Mouse (Mus musculus) hindlimb bud, embryonic 11.5 days (tissue): ENCODE measurements at regions not wholly inside any gene's neighbourhood (a gene's known extent, or its start where the extent isn't known, plus 50 kb on each side); places are given as distances from the start of the nearest gene placed in this dataset.

ENCODE experiments used
- DNase-seq: peaks from one replicate; pipeline ENCODE4 v3.0.0-alpha.2; 2012; ENCODE audit warnings: low read depth, low spot score; ENCODE audit errors: extremely low spot score

GRCm38 (mm10) chr11:71512271-71513066 is 237.3 kb upstream of the Wscd1 start:
- DNase-seq, result peak; percentile 8

- DNase-seq, result no peak
Observed at GRCm38 (mm10) chr11:71513067-71513350, 236.7 kb upstream of the Wscd1 start.

- DNase-seq, result no peak
Observed at GRCm38 (mm10) chr11:71515264-71515663, 234.5 kb upstream of the Wscd1 start.

DNA sequence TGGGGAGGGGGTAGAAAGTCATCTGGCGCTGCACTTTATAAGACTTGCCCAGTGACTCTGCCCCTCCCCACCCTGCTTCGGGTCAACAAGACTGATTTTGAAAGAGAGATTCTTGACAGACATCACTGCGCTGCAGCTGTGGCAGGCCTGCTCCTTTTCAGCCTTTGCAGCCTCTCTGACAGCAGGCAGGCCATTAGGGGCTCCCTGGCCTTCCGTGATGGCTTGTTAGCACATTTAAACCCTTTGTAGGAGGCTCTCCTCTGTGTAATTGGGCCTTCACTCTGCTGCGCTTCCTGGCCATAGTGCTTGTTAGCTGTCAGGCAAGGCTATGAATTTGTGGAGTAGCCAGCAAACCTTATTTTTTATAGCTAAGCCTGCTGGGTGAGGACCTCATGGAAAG is 232.3 kb upstream of the Wscd1 start:
- no peak for DNase-seq

GRCm38 (mm10) chr11:71527691-71528090 is 222.0 kb upstream of the Wscd1 start:
- no peak for DNase-seq

DNA sequence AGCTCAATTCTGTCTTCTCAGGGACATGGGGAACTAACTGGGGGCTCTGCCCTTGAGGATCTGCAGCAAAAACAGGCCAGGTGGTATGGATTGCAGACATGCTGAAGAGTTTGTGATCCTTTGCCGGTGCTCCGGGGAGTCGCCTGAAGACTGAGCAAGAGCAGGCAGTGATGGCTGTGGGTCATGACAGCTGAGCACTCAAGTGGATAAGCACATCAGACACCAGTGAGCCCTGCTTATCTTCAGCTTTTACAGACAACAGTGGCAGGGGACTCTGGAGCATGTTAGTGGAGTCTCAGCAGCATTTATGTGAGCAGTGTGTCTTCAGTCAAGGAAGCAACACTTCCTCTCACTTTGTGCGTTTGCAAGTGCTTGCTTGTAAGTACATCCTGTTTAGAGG is 221.1 kb upstream of the Wscd1 start:
- no peak for DNase-seq

DNA sequence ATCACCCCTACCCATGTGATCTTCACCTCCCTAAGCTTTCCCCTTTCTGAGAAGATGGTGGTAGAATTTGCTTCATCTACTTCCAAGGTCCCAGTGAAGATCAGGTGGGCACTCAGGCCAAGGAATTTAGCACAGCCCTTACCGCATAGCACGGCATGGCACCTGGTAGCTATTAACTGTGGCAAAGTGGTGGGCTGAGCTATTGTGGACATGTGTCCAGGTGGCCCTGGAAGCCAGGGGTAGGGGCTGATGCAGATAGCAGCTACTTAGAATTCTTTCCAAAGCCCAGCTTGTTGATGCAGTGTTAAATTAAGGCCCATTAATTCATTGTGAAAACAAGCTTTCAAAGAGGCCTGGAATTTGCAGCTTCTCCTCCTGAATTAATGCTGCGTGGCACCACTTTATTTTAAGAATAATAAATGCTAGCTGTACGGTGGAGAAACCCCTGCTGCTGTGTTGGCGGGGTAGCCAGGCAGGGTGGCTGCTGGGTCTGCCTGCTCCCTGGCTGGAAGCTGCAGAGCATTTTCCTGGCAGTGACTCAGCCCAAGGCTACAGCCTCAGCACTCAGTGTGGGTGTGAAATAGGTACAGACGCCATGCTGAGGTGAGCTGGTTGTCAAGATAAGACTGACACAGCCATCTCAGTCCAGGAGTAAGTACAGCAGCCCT is 208.4 kb upstream of the Wscd1 start:
- DNase-seq, result no peak

DNA sequence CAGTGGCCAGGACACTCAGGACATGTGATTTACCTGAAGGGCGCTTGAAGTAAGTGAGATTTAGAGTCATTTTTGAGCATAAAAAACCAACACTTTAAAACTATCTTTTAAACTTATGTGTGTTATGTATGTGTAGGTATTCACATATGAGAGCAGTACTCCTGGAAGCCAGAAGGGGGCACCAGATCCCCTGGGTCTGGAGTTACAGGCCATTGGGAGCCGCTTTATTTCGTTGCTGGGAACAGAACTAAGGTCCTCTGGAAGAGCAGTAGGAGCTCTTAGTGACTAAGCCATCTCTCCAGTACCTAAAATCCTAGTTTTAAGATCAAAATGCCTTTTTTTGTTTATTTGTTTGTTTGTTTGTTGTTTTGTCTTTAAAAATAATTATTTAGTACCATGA is 192.3 kb upstream of the Wscd1 start:
- DNase-seq, result no peak

- no peak for DNase-seq
Observed at GRCm38 (mm10) chr11:71564831-71565230, 184.9 kb upstream of the Wscd1 start.

GRCm38 (mm10) chr11:71576801-71577200 is 172.9 kb upstream of the Wscd1 start:
- no peak for DNase-seq

GRCm38 (mm10) chr11:71581775-71582174 is 167.9 kb upstream of the Wscd1 start:
- no peak for DNase-seq

DNA sequence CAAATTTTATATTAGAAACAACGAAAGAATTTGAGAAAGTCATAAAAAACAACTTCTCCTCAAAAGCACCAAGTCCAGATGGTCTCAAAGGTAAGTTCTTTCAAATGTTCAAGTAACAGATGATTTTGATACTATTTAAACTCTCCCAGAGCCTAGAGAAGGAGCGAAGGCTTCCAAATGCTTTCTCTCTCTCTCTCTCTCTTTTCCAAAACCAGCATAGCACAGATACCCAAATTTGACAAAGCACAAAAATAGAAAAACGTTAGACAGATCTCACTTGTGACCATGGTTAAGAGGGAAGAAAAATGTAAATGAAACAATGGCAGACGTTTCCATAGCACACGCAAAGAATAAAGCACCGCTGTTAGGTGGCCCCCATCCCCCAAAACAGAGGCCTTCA is 158.7 kb upstream of the Wscd1 start:
- no peak for DNase-seq

DNA sequence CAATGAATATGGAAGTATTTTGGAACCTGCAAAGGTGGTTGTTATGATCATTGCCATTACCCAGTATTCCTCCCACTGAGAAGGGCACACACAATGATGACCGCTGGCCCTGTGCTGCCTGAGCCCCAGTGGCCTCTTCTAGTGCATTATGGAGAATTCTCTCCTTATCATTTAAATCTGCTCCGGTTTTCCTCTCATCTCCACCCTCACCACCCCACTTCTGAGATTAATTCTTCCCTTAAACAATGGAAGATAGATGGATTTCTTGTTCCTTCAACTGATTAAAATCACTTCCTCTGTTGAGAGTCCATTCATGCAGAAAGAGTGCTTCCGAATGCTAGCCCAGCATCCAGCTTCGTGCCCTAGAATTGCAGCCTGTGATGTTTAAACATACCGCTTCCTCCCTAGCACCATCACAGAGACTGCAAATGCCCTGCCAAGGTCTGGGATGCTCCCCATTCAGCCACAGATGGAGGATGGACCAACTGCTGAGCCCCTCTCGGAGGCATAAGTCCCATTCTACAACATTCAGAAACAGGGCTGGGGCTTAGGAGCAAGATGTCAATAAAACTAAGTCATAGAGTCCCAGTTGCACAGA is 155.4 kb upstream of the Wscd1 start:
- no peak for DNase-seq

DNA sequence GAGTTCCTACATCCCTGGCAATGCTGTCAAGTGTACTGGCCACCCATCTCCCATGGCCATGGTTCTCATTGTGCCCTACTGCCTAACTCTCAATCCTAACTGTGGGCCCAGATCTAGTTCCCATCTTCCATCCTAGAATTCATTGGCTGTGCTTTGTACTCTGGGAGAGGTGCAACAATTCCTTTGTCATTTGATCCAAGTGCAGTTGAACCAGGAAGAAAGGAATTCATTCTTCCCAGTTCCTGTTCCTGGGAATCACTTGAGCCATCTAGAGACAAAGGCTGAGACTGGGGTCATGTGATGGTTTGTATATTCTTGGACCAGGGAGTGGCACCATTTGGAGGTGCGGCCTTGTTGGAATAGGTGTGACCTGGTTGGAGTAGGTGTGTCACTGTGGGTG is 152.0 kb upstream of the Wscd1 start:
- DNase-seq, result no peak

- DNase-seq, result no peak
Observed at GRCm38 (mm10) chr11:71610782-71611181, 138.9 kb upstream of the Wscd1 start.

GRCm38 (mm10) chr11:71615526-71615925 is 134.2 kb upstream of the Wscd1 start:
- no peak for DNase-seq

DNA sequence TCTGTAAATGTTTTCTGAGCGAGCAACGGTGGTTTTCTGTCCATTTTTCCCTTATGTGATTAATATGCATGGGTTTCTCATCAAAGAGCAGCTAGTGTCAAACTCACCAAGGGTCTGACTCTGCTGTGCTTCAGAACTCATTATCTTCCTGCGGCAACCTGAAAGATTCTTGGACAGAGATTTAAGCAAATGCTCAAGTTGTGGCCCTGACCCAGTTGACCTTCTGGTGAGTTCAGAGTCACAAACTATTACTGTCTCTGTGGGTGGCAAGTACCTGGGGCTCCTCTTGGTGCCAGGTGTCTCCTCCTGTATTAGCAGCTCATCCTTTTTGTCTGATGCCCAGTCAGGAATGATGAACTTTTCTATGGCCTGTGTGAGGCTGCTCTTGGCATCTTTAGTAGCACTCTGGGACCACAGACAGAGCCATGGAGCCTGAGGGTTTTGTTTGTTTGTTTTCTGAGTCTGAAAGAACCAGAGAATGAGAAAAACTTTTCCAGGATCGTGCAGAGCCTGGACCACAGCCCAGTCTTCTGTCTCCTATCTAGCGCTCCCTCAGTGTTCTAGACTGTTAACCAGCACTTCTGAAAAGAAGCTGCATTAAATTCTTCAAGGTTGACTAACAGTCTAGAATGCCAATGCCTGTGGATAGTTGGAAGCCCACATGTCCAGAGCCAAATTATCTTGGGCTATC is 124.1 kb upstream of the Wscd1 start:
- no peak for DNase-seq

GRCm38 (mm10) chr11:71636111-71636510 is 113.6 kb upstream of the Wscd1 start:
- no peak for DNase-seq

DNA sequence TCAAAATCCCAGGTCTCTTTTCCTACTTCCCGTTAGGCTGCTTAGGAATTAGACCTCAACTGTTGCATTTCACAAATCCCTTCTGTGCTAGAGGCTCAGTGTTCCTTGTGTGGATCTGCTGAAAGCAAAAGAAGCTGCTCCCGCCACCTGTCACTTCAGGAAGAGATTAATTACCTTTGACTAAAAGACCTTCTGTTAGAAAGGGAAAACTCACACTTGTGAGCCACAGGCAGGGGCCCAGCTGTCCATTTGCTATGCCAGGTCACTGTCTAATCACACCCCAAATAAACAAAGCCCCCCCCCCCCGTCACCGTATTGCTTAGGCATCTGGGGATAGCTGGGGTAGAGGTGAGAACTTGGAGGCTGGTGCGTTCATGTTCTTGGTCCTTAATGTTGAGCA is 112.9 kb upstream of the Wscd1 start:
- DNase-seq, result no peak

DNA sequence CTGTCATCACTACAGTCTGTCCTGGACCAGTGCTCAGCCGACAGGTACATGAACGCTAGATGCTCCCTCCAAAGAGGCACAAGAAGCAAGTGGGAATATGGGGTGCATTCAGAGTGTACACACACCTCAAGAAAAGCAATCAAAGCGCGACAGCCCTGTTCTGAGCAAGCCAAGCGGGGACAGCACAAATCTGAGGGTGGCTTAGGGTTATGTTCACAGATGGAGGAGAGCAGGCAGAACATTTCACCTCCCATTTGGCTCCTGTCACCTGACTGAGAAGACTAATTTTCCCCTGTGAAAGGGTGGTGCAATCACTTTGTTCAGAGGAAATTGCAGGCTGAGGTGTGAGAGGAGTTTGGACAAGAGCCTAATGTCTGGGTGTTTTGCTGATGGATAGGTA is 106.8 kb upstream of the Wscd1 start:
- DNase-seq, result no peak

DNA sequence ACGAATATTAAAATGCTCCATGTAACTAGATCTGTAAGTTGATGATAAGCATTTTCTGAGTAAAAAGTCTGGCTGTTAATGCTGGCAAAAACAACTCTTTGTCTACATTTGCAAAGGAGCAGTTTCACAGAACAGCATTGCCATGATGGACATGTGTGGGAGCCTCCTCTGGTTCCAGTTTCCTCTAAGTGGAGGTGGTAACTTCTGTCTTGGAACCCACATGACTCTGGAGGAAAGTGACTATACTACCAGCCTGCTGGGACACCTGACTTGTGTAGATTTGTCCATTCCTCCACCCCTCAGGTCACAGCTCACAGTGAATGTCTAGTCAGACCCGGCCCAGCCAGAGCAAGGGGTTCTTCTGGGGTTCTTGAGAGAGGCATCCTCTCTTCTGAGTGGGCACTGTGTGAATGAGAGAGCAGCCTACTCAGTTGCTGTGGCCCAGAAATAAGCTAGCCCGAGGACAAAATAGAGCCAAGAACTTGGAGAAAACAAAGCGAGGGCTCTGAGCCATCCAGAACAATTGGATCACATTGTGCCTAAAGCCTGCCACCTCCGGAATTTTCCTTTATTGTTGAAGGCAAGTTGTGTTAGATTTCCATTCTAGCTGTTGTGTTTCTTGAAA is 97.9 kb upstream of the Wscd1 start:
- no peak for DNase-seq
